Mouse (Mus musculus): ENCODE results near the gene Phgr1. TPM values are rescaled to one million over a fixed set of nuclear protein-coding genes. Genes with fewer than 3 reads are reported as not detected.

Phgr1 gene
- polyA plus RNA-seq, 1 experiment from 2014 or later: not detected

DNA sequence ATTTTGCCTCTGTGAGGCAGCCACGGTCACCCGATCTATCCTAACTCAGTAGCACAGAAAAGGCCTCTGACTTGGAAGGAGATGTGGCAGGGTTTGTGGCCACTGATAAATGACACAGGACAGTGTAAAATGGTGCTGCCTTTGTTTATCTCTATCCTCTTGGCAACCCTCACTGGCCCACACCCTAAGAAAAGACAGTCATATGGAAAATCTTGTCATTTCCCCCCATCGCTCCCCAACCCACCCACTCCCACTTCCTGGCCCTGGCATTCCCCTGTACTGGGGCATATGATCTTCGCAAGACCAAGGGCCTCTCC, 19.8 kb upstream of the Phgr1 start:
- Histone ChIP-seq H3K27me3 (peaks cover 15% of the 10 kb centered on the region), H3K4me1 (peaks cover 15% of the 10 kb centered on the region), H3K27ac (no peak overlapping the region), H3K4me2 (no peak overlapping the region), H3K9me3 (replicated peaks) (no peaks in the 10 kb centered on the region), H3K36me3 (peaks cover 17% of the 10 kb centered on the region; the same call in 1 of the 2 replicates), H3K9ac (no peak overlapping the region), H3K4me3 (replicated peaks) (no peak overlapping the region)
- no peak for ATAC-seq (replicated peaks; ENCODE audit: low FRiP score)
- WGBS: 50% methylated on average over 4 of the region's 4 CpGs

DNA sequence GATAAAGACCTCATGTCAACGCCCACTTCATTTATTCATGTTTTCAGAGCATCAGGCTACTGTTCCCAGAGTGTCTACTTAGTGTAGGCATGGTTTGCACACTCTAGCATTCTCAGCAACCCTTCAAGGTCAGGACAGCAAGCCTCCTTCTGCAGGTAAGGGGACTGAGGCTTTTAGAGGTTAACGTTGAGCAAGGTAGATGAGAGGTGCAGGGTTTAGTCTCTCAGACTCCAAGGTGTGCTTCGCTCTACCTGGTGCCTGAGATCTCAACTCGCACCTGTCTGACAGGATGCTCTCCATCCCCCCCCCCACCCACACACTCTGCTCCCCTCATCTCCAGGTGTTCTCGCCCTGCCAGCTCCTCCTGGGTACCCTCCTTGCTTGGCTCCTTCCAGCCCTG, 18.4 kb upstream of the Phgr1 start:
- peaks cover 24% of the 10 kb centered on the region for H3K27me3 ChIP-seq
- no peak overlapping the region for H3K9ac ChIP-seq
- no peaks in the 10 kb centered on the region for H3K9me3 ChIP-seq (replicated peaks)
- no peak overlapping the region for H3K4me3 ChIP-seq (replicated peaks)
- H3K36me3 ChIP-seq: peaks cover 12% of the 10 kb centered on the region; the same call in 1 of the 2 replicates
- 93% methylated on average over 5 of the region's 5 CpGs for WGBS
- no peak for ATAC-seq (replicated peaks; ENCODE audit: low FRiP score)
- peaks cover 10% of the 10 kb centered on the region; the same call in 1 of the 2 replicates for H3K4me1 ChIP-seq
- no peak overlapping the region for H3K4me2 ChIP-seq
- no peak overlapping the region for H3K27ac ChIP-seq

DNA sequence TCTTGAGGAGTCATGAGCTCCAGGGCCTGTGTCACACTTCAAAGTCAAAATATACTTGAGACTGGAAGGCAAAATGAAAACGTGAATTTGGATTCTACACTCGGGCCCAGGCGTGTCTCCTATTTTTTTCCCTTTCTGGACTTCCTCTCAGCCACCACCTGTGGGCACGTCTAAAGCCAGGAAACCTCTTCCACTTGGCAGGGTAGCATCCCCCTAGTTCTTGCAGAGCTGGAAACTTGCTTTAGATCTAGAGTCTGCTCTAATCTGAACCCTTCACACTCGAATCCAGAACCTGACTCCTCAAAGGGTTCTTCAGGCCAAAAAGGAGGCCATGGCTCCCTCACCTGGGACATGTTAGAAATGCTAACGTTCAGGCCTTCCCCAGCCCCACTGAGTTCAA, 17.2 kb upstream of the Phgr1 start:
- peaks cover 29% of the 10 kb centered on the region for H3K27me3 ChIP-seq
- no peak for ATAC-seq (replicated peaks; ENCODE audit: low FRiP score)
- peaks cover 8% of the 10 kb centered on the region for H3K4me1 ChIP-seq
- 82% methylated on average over 6 of the region's 6 CpGs for WGBS
- H3K27ac ChIP-seq: no peak overlapping the region
- H3K4me2 ChIP-seq: no peak overlapping the region
- H3K36me3 ChIP-seq: peaks cover 2% of the 10 kb centered on the region; the same call in 1 of the 2 replicates
- no peak overlapping the region for H3K4me3 ChIP-seq (replicated peaks)
- no peak overlapping the region for H3K9ac ChIP-seq
- no peaks in the 10 kb centered on the region for H3K9me3 ChIP-seq (replicated peaks)

DNA sequence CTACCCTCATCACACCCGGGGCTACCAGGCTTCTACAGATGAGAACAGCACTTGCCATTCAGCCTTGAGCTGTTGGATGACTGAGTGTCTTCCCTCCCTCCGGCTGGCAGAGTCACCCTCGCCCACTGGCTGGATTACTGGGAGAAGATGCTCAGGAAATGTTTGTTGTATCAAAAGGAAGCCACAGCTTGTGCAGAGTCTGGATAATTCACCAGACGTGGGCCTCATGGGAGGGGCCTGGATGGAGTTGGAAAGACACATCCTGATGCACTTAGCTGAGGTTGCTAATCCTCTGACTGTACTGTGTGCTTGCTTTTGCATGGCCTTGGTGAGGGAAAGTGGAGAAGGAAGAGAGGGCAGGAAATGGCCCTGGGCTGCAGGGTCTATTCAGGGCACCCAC, 16.5 kb upstream of the Phgr1 start:
- Histone ChIP-seq H3K27ac (no peak overlapping the region), H3K36me3 (no peaks in the 10 kb centered on the region), H3K4me2 (no peak overlapping the region), H3K9me3 (replicated peaks) (no peaks in the 10 kb centered on the region), H3K4me3 (replicated peaks) (no peak overlapping the region), H3K9ac (no peak overlapping the region), H3K4me1 (peaks cover 12% of the 10 kb centered on the region), H3K27me3 (peaks cover 36% of the 10 kb centered on the region)
- no peak for ATAC-seq (replicated peaks; ENCODE audit: low FRiP score)
- 81% methylated on average over 4 of the region's 4 CpGs for WGBS

DNA sequence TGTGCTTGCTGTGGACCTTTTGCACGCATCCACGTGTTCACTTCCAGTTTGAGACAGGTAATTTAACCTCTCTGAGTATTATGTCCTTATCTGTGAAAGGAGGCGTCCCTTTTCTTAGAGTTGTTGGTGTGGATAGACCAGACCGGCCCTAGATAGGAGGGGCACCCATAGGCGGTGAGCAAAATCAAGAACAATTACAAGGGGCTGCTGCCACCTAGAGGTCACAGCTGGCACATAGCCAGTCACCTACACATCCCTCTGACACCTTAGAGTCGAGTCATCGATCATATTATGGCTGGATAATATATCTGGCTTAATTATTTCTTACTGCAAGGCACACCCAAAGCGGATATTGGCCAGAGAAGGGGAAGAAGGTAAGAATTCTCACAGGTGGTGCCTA, 12.7 kb upstream of the Phgr1 start:
- no peak overlapping the region for H3K4me3 ChIP-seq (replicated peaks)
- H3K9ac ChIP-seq: no peak overlapping the region
- no peak overlapping the region for H3K4me2 ChIP-seq
- peaks cover 38% of the 10 kb centered on the region for H3K4me1 ChIP-seq
- H3K27ac ChIP-seq: no peak overlapping the region
- peaks cover 42% of the 10 kb centered on the region for H3K27me3 ChIP-seq
- no peaks in the 10 kb centered on the region for H3K36me3 ChIP-seq
- no peak for ATAC-seq (replicated peaks; ENCODE audit: low FRiP score)
- WGBS: 12% methylated on average over 8 of the region's 8 CpGs
- no peaks in the 10 kb centered on the region for H3K9me3 ChIP-seq (replicated peaks)

DNA sequence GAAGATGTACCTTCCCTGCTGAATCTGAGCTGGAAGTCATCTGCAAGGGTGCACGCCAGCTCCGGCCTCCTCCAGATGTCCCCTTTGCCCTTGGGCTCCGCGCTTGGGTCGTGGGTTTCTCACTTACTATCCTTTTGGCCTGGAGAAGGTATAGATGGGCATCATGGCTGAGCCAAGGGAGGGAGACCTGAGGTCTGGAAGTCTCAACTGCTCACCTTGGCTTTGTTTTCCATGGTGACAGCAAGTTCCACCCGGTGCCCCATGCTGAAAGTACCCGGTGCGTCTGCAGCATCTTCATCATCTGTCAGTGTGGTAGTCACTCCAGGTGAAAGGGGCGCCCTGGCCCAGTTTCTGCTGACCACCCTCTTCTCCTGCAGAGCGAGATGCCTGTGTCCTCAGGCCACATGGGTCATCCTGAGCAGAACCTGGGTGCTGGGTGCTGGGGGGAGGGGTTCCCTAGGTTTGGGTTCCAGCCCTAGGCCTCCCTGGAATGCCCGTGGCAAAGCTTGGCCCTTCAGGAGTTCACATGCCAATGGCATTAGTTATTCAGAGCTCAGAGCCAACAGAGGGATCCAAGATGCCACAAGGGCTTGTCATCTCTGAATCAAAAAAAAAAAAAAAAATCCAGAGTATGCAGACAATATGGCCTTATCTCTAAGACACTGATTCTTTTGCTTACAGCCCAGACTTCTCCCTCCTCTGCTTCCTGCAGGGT, 12.1 kb upstream of the Phgr1 start:
- WGBS: 80% methylated on average over 11 of the region's 11 CpGs
- no peak overlapping the region for H3K27ac ChIP-seq
- H3K36me3 ChIP-seq: no peaks in the 10 kb centered on the region

DNA sequence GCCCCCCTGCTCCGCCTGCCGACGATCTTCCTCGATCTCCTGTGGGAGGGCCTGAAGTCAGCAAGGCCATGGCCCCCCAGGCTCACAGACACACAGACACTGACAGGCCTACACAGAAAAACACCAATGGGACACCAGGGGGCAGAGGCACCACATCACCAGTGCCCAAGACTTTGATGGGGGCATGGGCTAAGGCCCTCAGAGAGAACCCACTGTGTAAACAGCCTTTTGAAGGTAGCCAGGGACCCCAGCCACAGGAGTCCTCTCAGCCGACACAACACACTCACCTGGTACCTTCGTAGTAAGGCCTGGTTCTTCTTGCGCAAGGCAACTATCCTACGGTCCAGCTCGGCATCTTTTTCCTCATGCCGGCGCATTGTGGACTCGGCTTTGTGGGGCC, 11.2 kb upstream of the Phgr1 start:
- H3K4me3 ChIP-seq (replicated peaks): no peak overlapping the region
- H3K9me3 ChIP-seq (replicated peaks): no peaks in the 10 kb centered on the region
- 88% methylated on average over 12 of the region's 12 CpGs for WGBS
- peak overlapping the region; percentile 90 for H3K27ac ChIP-seq
- ATAC-seq (replicated peaks; ENCODE audit: low FRiP score): no peak
- peaks cover 38% of the 10 kb centered on the region for H3K4me1 ChIP-seq
- H3K9ac ChIP-seq: no peak overlapping the region
- H3K27me3 ChIP-seq: peaks cover 42% of the 10 kb centered on the region
- H3K4me2 ChIP-seq: peak overlapping the region; percentile 59
- no peaks in the 10 kb centered on the region for H3K36me3 ChIP-seq

More for the DNA sequence above, 12.1 kb upstream of the Phgr1 start:
- Histone ChIP-seq H3K9ac (no peak overlapping the region), H3K4me3 (replicated peaks) (no peak overlapping the region), H3K27me3 (peaks cover 42% of the 10 kb centered on the region), H3K9me3 (replicated peaks) (no peaks in the 10 kb centered on the region), H3K4me2 (no peak overlapping the region), H3K4me1 (peaks cover 38% of the 10 kb centered on the region)
- no peak for ATAC-seq (replicated peaks; ENCODE audit: low FRiP score)

DNA sequence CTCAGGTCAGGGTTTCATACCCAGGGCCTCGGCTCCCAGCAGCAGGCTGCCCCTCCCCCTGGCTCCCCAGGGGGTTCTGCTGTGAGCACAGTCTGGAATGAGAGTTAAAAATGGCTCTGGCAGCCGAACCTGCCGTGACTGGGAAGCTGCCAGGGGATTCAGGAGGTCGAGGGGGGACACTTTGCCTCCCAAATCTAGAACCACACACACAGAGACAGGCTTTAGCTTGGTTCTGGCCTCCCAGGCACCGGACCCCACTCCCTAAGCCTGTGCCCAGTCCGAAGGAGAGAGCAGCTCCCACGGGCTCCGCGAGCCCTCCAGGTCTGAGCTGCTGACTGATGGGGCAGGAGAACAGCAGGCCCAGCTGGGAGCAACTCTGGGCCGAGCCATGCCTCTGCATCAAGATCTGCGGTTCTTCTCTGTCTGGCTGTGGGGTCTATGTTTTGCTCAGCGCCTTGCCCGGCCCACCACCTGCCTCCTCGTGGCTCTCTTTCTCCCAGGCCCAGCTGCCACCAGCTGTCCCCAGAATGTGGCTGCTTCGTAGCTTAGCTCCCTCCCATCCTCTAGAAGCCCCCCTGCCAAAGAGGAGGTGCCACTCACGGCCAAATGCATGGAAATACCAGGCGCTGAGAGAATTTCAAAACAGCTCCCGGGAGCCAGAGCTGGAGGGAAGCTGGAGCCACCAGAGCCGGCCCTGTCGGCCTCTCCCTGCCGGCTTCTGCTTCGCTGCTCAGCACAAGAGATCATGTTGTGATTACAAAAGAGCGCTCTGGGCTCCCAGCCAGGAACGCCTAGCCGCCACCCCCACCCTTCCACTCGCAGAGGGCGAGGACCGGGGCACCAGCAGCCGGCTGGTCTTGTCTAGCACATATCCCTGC, 10.4 kb upstream of the Phgr1 start, which contains the start of gene Ccdc9b:
Gene Ccdc9b (minus strand): TSS at position 756 of the 878 bp plus-strand sequence.
- H3K27me3 ChIP-seq: peaks cover 42% of the 10 kb centered on the region
- H3K9me3 ChIP-seq (replicated peaks): no peaks in the 10 kb centered on the region
- H3K4me2 ChIP-seq: peak within 1 kb of the TSS; percentile 59
- H3K4me3 ChIP-seq (replicated peaks): peak within 1 kb of the TSS; percentile 29
- H3K27ac ChIP-seq: peak within 1 kb of the TSS; percentile 90
- peak; percentile 79 for ATAC-seq (replicated peaks; ENCODE audit: low FRiP score)
- H3K9ac ChIP-seq: peak within 1 kb of the TSS; percentile 38
- H3K4me1 ChIP-seq: peaks cover 38% of the 10 kb centered on the region
- 9% methylated on average over 29 of the region's 29 CpGs for WGBS
- H3K36me3 ChIP-seq: no peaks in the 10 kb centered on the region

DNA sequence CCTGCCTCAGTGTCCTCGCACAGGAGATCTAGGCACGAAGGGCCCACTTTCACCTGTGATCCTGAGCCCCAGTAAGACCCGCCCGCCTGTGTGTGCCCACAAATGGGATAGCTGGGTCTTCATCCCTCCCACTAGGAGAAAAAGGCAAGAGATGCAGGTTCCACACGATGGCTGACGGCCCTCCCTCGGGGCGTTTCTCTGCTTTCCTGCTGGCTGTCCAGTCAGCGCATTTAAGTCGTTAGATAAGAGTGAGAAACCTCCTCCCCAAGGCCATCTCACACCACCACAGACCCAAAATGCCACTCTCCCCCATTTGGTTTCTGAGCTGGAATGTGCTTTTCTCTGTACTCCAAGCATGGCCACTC, 9.8 kb upstream of the Phgr1 start:
- Histone ChIP-seq H3K27me3 (peaks cover 37% of the 10 kb centered on the region), H3K4me2 (peak overlapping the region; percentile 59), H3K4me1 (peaks cover 38% of the 10 kb centered on the region), H3K9me3 (replicated peaks) (no peaks in the 10 kb centered on the region), H3K4me3 (replicated peaks) (peak overlapping the region; percentile 29), H3K36me3 (no peaks in the 10 kb centered on the region), H3K9ac (no peak overlapping the region; the same call in 1 of the 2 replicates), H3K27ac (peak overlapping the region; percentile 90)
- no peak; the same call in 1 of the 2 replicates for ATAC-seq (replicated peaks; ENCODE audit: low FRiP score)
- WGBS: 7% methylated on average over 10 of the region's 10 CpGs

DNA sequence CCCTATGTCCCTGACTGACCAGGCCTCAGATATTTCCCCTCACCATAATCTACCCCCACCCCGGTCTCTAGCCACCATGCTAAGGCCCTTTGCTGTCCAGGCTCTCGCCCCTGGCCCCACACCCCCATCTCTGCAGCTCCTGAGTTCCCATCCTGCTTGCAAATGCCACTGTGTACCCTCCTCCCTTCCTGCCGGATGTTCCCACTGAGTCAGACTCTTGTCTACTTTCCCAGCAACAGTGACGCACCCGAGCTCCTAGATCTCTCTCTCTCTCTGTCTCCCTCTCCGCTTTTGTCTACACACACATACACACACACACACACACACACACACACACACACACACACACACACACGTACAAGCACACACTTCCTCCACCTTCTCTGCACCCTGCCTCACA, 9.1 kb upstream of the Phgr1 start:
- H3K27ac ChIP-seq: peak overlapping the region; percentile 90; the same call in 1 of the 2 replicates
- no peaks in the 10 kb centered on the region for H3K9me3 ChIP-seq (replicated peaks)
- H3K36me3 ChIP-seq: no peaks in the 10 kb centered on the region
- H3K4me1 ChIP-seq: peaks cover 38% of the 10 kb centered on the region
- H3K4me3 ChIP-seq (replicated peaks): no peak overlapping the region
- no peak for ATAC-seq (replicated peaks; ENCODE audit: low FRiP score)
- no peak overlapping the region for H3K4me2 ChIP-seq
- no peak overlapping the region for H3K9ac ChIP-seq
- peaks cover 30% of the 10 kb centered on the region for H3K27me3 ChIP-seq
- WGBS: 68% methylated on average over 7 of the region's 7 CpGs

DNA sequence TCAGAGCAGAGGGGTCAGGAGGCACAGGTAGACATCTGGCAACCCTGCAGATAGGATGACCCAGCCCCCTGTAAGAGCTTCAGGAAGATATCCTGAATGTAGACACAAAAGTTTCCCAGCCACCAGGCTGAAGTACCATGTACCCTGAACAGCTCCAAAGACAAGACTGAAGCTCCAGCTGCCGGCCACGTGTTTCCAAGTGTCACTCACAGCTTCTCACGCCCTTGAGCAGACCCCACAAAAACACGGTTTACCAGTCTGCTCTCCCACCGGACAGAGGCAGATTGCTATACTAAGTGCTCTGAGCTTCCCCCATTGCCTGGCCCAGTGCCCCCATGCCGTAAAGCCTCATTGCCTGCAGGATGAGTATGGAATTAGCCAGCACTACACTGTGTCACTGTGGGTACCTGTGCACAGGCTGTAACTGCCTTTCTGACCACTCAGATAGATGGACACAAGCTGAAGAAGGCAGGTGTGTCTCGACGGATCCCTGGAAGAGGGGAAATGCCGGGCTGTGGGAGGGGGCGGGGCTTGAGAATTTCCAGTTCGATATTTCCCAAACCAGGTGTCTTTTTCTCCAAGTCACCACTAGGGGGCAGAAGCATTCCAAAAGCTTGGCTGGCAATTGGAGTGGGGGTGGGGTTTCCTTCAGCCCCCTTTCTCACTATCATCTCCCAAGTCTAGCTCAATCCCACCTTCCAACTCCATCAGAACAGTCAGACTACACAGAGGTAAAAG, 8.3 kb upstream of the Phgr1 start:
- peak overlapping the region; percentile 27; the same call in 1 of the 2 replicates for H3K4me2 ChIP-seq
- H3K9ac ChIP-seq: no peak overlapping the region
- ATAC-seq (replicated peaks; ENCODE audit: low FRiP score): no peak
- no peak overlapping the region for H3K4me3 ChIP-seq (replicated peaks)
- peaks cover 25% of the 10 kb centered on the region for H3K27me3 ChIP-seq
- WGBS: 20% methylated on average over 11 of the region's 11 CpGs
- no peak overlapping the region for H3K27ac ChIP-seq
- H3K9me3 ChIP-seq (replicated peaks): no peaks in the 10 kb centered on the region
- H3K36me3 ChIP-seq: no peaks in the 10 kb centered on the region
- H3K4me1 ChIP-seq: peaks cover 38% of the 10 kb centered on the region

DNA sequence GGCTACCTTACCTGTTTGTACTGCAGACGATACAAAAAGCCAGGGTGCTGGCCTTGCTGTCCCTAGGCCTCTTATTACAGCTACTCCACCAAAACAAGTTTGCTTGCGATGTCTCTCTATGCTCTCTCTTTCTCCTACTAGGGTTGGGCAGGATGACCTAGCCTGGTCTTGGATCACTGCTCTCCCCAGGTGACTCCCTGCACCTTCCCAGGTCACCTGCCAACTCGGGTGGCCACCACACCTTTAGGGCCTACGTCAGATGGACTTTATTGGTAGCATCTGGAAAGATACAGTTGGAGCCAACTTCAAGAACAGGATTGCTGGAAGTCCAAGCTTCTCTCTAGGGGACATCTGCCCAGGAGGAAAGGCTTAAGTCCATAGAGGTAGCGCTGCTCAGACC, 7.7 kb upstream of the Phgr1 start:
- H3K4me2 ChIP-seq: no peak overlapping the region
- H3K27ac ChIP-seq: no peak overlapping the region
- H3K27me3 ChIP-seq: peaks cover 21% of the 10 kb centered on the region
- 84% methylated on average over 5 of the region's 5 CpGs for WGBS
- no peaks in the 10 kb centered on the region for H3K36me3 ChIP-seq
- H3K9ac ChIP-seq: no peak overlapping the region
- ATAC-seq (replicated peaks; ENCODE audit: low FRiP score): no peak
- H3K4me1 ChIP-seq: peaks cover 38% of the 10 kb centered on the region
- H3K9me3 ChIP-seq (replicated peaks): no peaks in the 10 kb centered on the region
- no peak overlapping the region for H3K4me3 ChIP-seq (replicated peaks)

All from kidney, embryonic 15.5 days (tissue).